ENCODE assay signal across 7 mouse cellular contexts in genomic region chr8:88361044-88361707, GRCm38 (mm10). TPM values are rescaled to one million over a fixed set of nuclear protein-coding genes. Genes with fewer than 3 reads are reported as not detected.
DNase-seq lines count a peak whose midpoint lies in the region; ATAC-seq and TF ChIP-seq lines count a peak whose summit lies in the region.

No protein-coding gene starts in this region.

- peak overlapping the region; percentile 97 for H3K4me3 ChIP-seq in forebrain, embryonic 11.5 days (ENCODE audit: low read depth, low read length)
- peak overlapping the region; percentile 73 for H3K4me3 ChIP-seq in lung, postnatal 0 days (ENCODE audit: low read depth, low read length)
- peak overlapping the region; percentile 96 for H3K4me3 ChIP-seq in stomach, embryonic 14.5 days (ENCODE audit: low read depth, low read length)

- TF ChIP-seq CTCF in lung, postnatal 0 days (IDR thresholded peaks at IDR 0.05), result no peak

- peaks cover 6% of the 10 kb centered on the region; the same call in 1 of the 2 replicates for H3K36me3 ChIP-seq in forebrain, embryonic 11.5 days (ENCODE audit: control insufficient read depth, insufficient read depth, low read length)
- H3K36me3 ChIP-seq in lung, postnatal 0 days (ENCODE audit: insufficient read depth, low read length), result 0 out of 2 replicates have a peak, but pooled peaks cover 5% of the 10 kb centered on the region
- H3K36me3 ChIP-seq in stomach, embryonic 14.5 days (ENCODE audit: control insufficient read depth, insufficient read depth, low read length), result peaks cover 29% of the 10 kb centered on the region

- H3K9ac ChIP-seq in forebrain, embryonic 11.5 days (ENCODE audit: low read length), result peak overlapping the region; percentile 97
- H3K9ac ChIP-seq in lung, postnatal 0 days (replicated peaks; ENCODE audit: low read depth), result peak overlapping the region; percentile 91
- peak overlapping the region; percentile 95 for H3K9ac ChIP-seq in stomach, embryonic 14.5 days (replicated peaks; ENCODE audit: low read depth, low read length)

- DNase-seq in retina, postnatal 1 day, result peak; percentile 21
- no peak for DNase-seq in retina, embryonic 14.5 days (ENCODE audit: low spot score)
- DNase-seq in adrenal gland, postnatal 36 days, result peak; percentile 26
- peak; percentile 62 for DNase-seq in forebrain, embryonic 11.5 days (ENCODE audit: low spot score)
- peak; percentile 14 to 29 for DNase-seq in kidney, adult 8-10 months
- DNase-seq in lung, postnatal 0 days (ENCODE audit: low spot score), result peak; percentile 42

- H3K27me3 ChIP-seq in forebrain, embryonic 11.5 days (ENCODE audit: control insufficient read depth, insufficient read depth, low read length), result no peaks in the 10 kb centered on the region
- H3K27me3 ChIP-seq in lung, postnatal 0 days (replicated peaks; ENCODE audit: insufficient read depth, low read length), result no peaks in the 10 kb centered on the region
- H3K27me3 ChIP-seq in stomach, embryonic 14.5 days (ENCODE audit: control insufficient read depth, insufficient read depth, low read length), result no peaks in the 10 kb centered on the region

- 3% methylated on average over 31 of the region's 31 CpGs for whole genome bisulfite sequencing in forebrain, embryonic 11.5 days
- WGBS in lung, postnatal 0 days, result under 1% methylated on average over 31 of the region's 31 CpGs
- 1% methylated on average over 31 of the region's 31 CpGs for WGBS in stomach, embryonic 14.5 days

- H3K4me2 ChIP-seq in forebrain, embryonic 11.5 days (ENCODE audit: low read depth, low read length, severe bottlenecking), result peak overlapping the region; percentile 88
- peak overlapping the region; percentile 74 for H3K4me2 ChIP-seq in lung, postnatal 0 days (replicated peaks; ENCODE audit: low read depth, low read length)
- H3K4me2 ChIP-seq in stomach, embryonic 14.5 days (replicated peaks; ENCODE audit: low read depth, low read length), result peak overlapping the region; percentile 93

- no peaks in the 10 kb centered on the region; the same call in 1 of the 2 replicates for H3K4me1 ChIP-seq in forebrain, embryonic 11.5 days (replicated peaks; ENCODE audit: control insufficient read depth, insufficient read depth, low read length)
- peaks cover 8% of the 10 kb centered on the region; the same call in 1 of the 2 replicates for H3K4me1 ChIP-seq in lung, postnatal 0 days (ENCODE audit: insufficient read depth, low read depth, low read length)
- peaks cover 13% of the 10 kb centered on the region for H3K4me1 ChIP-seq in stomach, embryonic 14.5 days (ENCODE audit: control insufficient read depth, insufficient read depth, low read length)

- TF ChIP-seq EP300 in lung, postnatal 0 days (IDR thresholded peaks at IDR 0.05), result no peak

- H3K27ac ChIP-seq in forebrain, embryonic 11.5 days (ENCODE audit: low read depth, low read length), result peak overlapping the region; percentile 71
- peak overlapping the region; percentile 87 for H3K27ac ChIP-seq in lung, postnatal 0 days (ENCODE audit: low read length)
- H3K27ac ChIP-seq in stomach, embryonic 14.5 days (ENCODE audit: low read length), result peak overlapping the region; percentile 82

- no peaks in the 10 kb centered on the region; the same call in 1 of the 2 replicates for H3K9me3 ChIP-seq in forebrain, embryonic 11.5 days (ENCODE audit: control insufficient read depth, low read length)
- H3K9me3 ChIP-seq in lung, postnatal 0 days (ENCODE audit: low read length), result no peaks in the 10 kb centered on the region
- H3K9me3 ChIP-seq in stomach, embryonic 14.5 days (ENCODE audit: control insufficient read depth, low read depth, low read length), result no peaks in the 10 kb centered on the region

- no peak; the same call in 1 of the 2 replicates for ATAC-seq in forebrain, embryonic 11.5 days (replicated peaks; ENCODE audit: low FRiP score)
- no peak for ATAC-seq in lung, postnatal 0 days
- no peak; the same call in 1 of the 2 replicates for ATAC-seq in stomach, embryonic 14.5 days (ENCODE audit: insufficient number of reproducible peaks, insufficient read depth, low FRiP score, low read depth)

RNA-seq across cellular contexts. Expression of gene Brd7, which starts 0.8 kb away (rescaled TPM):
- 10 to 100 TPM; 71.2 to 75.4 TPM for total RNA-seq in adrenal gland, postnatal 36 days (2021)
- polyA plus RNA-seq in forebrain, embryonic 11.5 days (2014; fragmentation: Nextera tagmentation; extraction: Ambion mirVana), result 81.9 and 99.8 TPM in 2 replicates
- 116 and 129 TPM in 2 replicates for polyA plus RNA-seq in lung, postnatal 0 days (2015; fragmentation: Nextera tagmentation; extraction: Ambion mirVana)
- polyA plus RNA-seq in stomach, embryonic 14.5 days (2014; fragmentation: Nextera tagmentation; extraction: Ambion mirVana), result 66.1 and 66.5 TPM in 2 replicates
